Mouse (Mus musculus): ENCODE measurements around the gene Tmem79. TPM values are rescaled to one million over a fixed set of nuclear protein-coding genes. Genes with fewer than 3 reads are reported as not detected.
"Not testable (repeated sequence)": the region's sequence is repeated elsewhere in the genome, so short reads cannot be mapped to it uniquely, and the experiment has no call there.

Tmem79 gene
- total RNA-seq, 2 experiments from 2014 or later: 1.9 to 2.3 TPM

- no peak for ATAC-seq (replicated peaks; ENCODE audit: poor library complexity)
These were observed 48.8 kb downstream of the Tmem79 start, which contains the start of gene Gm38392 for GRCm38 (mm10) chr3:88287110-88287509. Gm38392 (minus strand) TSS chr3:88287210.

GRCm38 (mm10) chr3:88285565-88285895 is 50.4 kb downstream of the Tmem79 start:
- ATAC-seq (replicated peaks; ENCODE audit: poor library complexity): not testable (repeated sequence)

- ATAC-seq (replicated peaks; ENCODE audit: poor library complexity): not testable (repeated sequence)
These were observed 51.0 kb downstream of the Tmem79 start for GRCm38 (mm10) chr3:88284815-88285564.

GRCm38 (mm10) chr3:88281141-88281916 is 54.6 kb downstream of the Tmem79 start:
- ATAC-seq (replicated peaks; ENCODE audit: poor library complexity): not testable (repeated sequence)

GRCm38 (mm10) chr3:88280035-88280434 is 55.9 kb downstream of the Tmem79 start:
- ATAC-seq (replicated peaks; ENCODE audit: poor library complexity): no peak

Other genes starting within 250 kb of the Tmem79 start
- 82.5 and 95.7 TPM in 2 replicates for gene Mef2d, start 193.8 kb downstream of the Tmem79 start, total RNA-seq (2015)
- gene Mef2d, start 193.8 kb downstream of the Tmem79 start, total RNA-seq (2017): 49.6 and 52.8 TPM in 2 replicates
- gene Rhbg, start 81.4 kb downstream of the Tmem79 start, total RNA-seq (2015): not detected in 2 replicates
- gene Rhbg, start 81.4 kb downstream of the Tmem79 start, total RNA-seq (2017): 0.14 TPM in 1 of 2 replicates, not detected in the other
- gene Gm38392, start 48.9 kb downstream of the Tmem79 start, total RNA-seq (2015): 0.10 TPM in 1 of 2 replicates, not detected in the other
- gene Gm38392, start 48.9 kb downstream of the Tmem79 start, total RNA-seq (2017): not detected in 2 replicates
- gene Tsacc, start 39.1 kb downstream of the Tmem79 start, total RNA-seq (2015): 10.3 and 12.2 TPM in 2 replicates
- 4.1 and 5.3 TPM in 2 replicates for gene Tsacc, start 39.1 kb downstream of the Tmem79 start, total RNA-seq (2017)
- gene Cct3, start 39.0 kb downstream of the Tmem79 start, total RNA-seq (2015): 620 and 719 TPM in 2 replicates
- gene Cct3, start 39.0 kb downstream of the Tmem79 start, total RNA-seq (2017): 355 and 383 TPM in 2 replicates
- 86.5 and 116 TPM in 2 replicates for gene Glmp, start 11.1 kb downstream of the Tmem79 start, total RNA-seq (2015)
- 20.2 and 23.9 TPM in 2 replicates for gene Glmp, start 11.1 kb downstream of the Tmem79 start, total RNA-seq (2017)
- 31.3 and 31.6 TPM in 2 replicates for gene Smg5, start 112 bp upstream of the Tmem79 start, total RNA-seq (2015)
- gene Smg5, start 112 bp upstream of the Tmem79 start, total RNA-seq (2017): 59.8 and 62.6 TPM in 2 replicates
- 0.15 TPM in 1 of 2 replicates, not detected in the other for gene Paqr6, start 28.4 kb upstream of the Tmem79 start, total RNA-seq (2015)
- not detected in 2 replicates for gene Paqr6, start 28.4 kb upstream of the Tmem79 start, total RNA-seq (2017)
- gene Bglap3, start 36.6 kb upstream of the Tmem79 start, total RNA-seq (2015): not detected in 2 replicates
- not detected in 2 replicates for gene Bglap3, start 36.6 kb upstream of the Tmem79 start, total RNA-seq (2017)
- gene Bglap2, start 42.6 kb upstream of the Tmem79 start, total RNA-seq (2015): not detected in 2 replicates
- not detected in 2 replicates for gene Bglap2, start 42.6 kb upstream of the Tmem79 start, total RNA-seq (2017)
- not detected in 2 replicates for gene Bglap, start 48.3 kb upstream of the Tmem79 start, total RNA-seq (2015)
- gene Bglap, start 48.3 kb upstream of the Tmem79 start, total RNA-seq (2017): not detected in 2 replicates
- 161 and 165 TPM in 2 replicates for gene Pmf1, start 74.2 kb upstream of the Tmem79 start, total RNA-seq (2015)
- 121 and 129 TPM in 2 replicates for gene Pmf1, start 74.2 kb upstream of the Tmem79 start, total RNA-seq (2017)
- gene Slc25a44, start 89.0 kb upstream of the Tmem79 start, total RNA-seq (2015): 10.3 and 11.1 TPM in 2 replicates
- 16.2 and 17.9 TPM in 2 replicates for gene Slc25a44, start 89.0 kb upstream of the Tmem79 start, total RNA-seq (2017)
- 32.7 and 43.1 TPM in 2 replicates for gene Sema4a, start 125.0 kb upstream of the Tmem79 start, total RNA-seq (2015)
- 25.9 and 39.4 TPM in 2 replicates for gene Sema4a, start 125.0 kb upstream of the Tmem79 start, total RNA-seq (2017)
- gene Lmna, start 173.8 kb upstream of the Tmem79 start, total RNA-seq (2015): 2.3 and 2.6 TPM in 2 replicates
- gene Lmna, start 173.8 kb upstream of the Tmem79 start, total RNA-seq (2017): 5.8 and 9.8 TPM in 2 replicates
- 3.8 and 3.9 TPM in 2 replicates for gene Mex3a, start 196.2 kb upstream of the Tmem79 start, total RNA-seq (2015)
- 1.7 and 2.8 TPM in 2 replicates for gene Mex3a, start 196.2 kb upstream of the Tmem79 start, total RNA-seq (2017)
- gene Rab25, start 212.2 kb upstream of the Tmem79 start, total RNA-seq (2015): 0.17 TPM in 1 of 2 replicates, not detected in the other
- 0.37 TPM in 1 of 2 replicates, not detected in the other for gene Rab25, start 212.2 kb upstream of the Tmem79 start, total RNA-seq (2017)
- gene Lamtor2, start 216.9 kb upstream of the Tmem79 start, total RNA-seq (2015): 42.4 and 46.4 TPM in 2 replicates
- 93.9 and 115 TPM in 2 replicates for gene Lamtor2, start 216.9 kb upstream of the Tmem79 start, total RNA-seq (2017)
- 42.0 and 49.7 TPM in 2 replicates for gene Ubqln4, start 217.6 kb upstream of the Tmem79 start, total RNA-seq (2015)
- gene Ubqln4, start 217.6 kb upstream of the Tmem79 start, total RNA-seq (2017): 40.6 and 47.5 TPM in 2 replicates
- 438 and 488 TPM in 2 replicates for gene Ssr2, start 239.7 kb upstream of the Tmem79 start, total RNA-seq (2015)
- 213 and 253 TPM in 2 replicates for gene Ssr2, start 239.7 kb upstream of the Tmem79 start, total RNA-seq (2017)

Data from megakaryocyte progenitor cell, adult 5-6 weeks (primary cell).